Mouse (Mus musculus): Measurements from ENCODE around the gene Ppp1r13l.

DNA sequence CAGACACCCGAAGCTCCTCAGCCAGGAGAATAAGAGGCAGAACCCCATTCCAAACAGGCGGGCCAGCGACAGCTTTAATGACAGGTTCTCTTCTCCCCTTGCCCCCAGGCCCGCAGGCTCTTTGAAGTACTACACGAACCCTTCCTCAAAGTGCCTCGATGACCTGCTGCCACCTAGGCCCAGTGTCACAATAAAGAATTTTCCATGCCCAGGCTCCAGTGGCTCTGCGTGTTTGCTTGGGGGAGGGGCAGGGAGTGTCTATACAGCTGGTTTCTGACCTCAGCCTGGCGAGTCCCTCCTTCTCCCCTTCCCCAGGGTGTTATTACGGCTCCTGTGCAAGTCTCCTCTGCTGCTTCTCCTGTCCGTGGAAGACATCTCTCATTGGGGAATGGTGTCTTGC lies 3.2 kb upstream of the Ppp1r13l start:
- TF ChIP-seq CTCF (IDR thresholded peaks at IDR 0.05; ENCODE audit: borderline replicate concordance, control insufficient read depth, extremely low read depth, insufficient read depth, low read length, poor library complexity): no peak
- no peak for TF ChIP-seq POLR2A (IDR thresholded peaks at IDR 0.05; ENCODE audit: control insufficient read depth, extremely low read depth, insufficient read depth, low read length, poor library complexity)
